Mouse (Mus musculus): ENCODE data around the gene Gdpd5.

- TF ChIP-seq CTCF (IDR thresholded peaks at IDR 0.05; ENCODE audit: low read depth, low read length) = no peak
- no peak for TF ChIP-seq POLR2A (IDR thresholded peaks at IDR 0.05; ENCODE audit: extremely low read depth, insufficient read depth, low read length)
These were observed 22.0 kb downstream of the Gdpd5 start for GRCm38 (mm10) chr7:99403254-99403653.
